Mouse (Mus musculus) neural tube, embryonic 10.5 days (tissue): ENCODE results near the gene Hip1r.

Experiments
- DNase-seq: peaks from one replicate; pipeline ENCODE4 v3.0.0-alpha.2; 2017; ENCODE audit warnings: low spot score; ENCODE audit errors: extremely low spot score

The Hip1r gene

GRCm38 (mm10) chr5:124015727-124016126 is 42.3 kb downstream of the Hip1r start:
- no peak for DNase-seq

- no peak for DNase-seq
These were observed 42.9 kb downstream of the Hip1r start for GRCm38 (mm10) chr5:124016291-124016821.

- no peak for DNase-seq
These were observed 44.5 kb downstream of the Hip1r start for GRCm38 (mm10) chr5:124017941-124018340.

GRCm38 (mm10) chr5:124018651-124019050 is 45.2 kb downstream of the Hip1r start:
- no peak for DNase-seq

GRCm38 (mm10) chr5:124019348-124020216 is 46.2 kb downstream of the Hip1r start:
- no peak for DNase-seq

GRCm38 (mm10) chr5:124021148-124021547 is 47.7 kb downstream of the Hip1r start:
- DNase-seq = no peak

GRCm38 (mm10) chr5:124021701-124022100 is 48.3 kb downstream of the Hip1r start:
- no peak for DNase-seq

- DNase-seq = no peak
These were observed 48.9 kb downstream of the Hip1r start for GRCm38 (mm10) chr5:124022365-124022764.

- DNase-seq = no peak
These were observed 51.2 kb downstream of the Hip1r start for GRCm38 (mm10) chr5:124024677-124025076.

- DNase-seq = no peak
These were observed 51.7 kb downstream of the Hip1r start for GRCm38 (mm10) chr5:124025146-124025545.

GRCm38 (mm10) chr5:124025587-124026441 is 52.4 kb downstream of the Hip1r start:
- DNase-seq = no peak

- DNase-seq = no peak
These were observed 53.1 kb downstream of the Hip1r start for GRCm38 (mm10) chr5:124026568-124026967.

- no peak for DNase-seq
These were observed 54.5 kb downstream of the Hip1r start for GRCm38 (mm10) chr5:124027702-124028470.

GRCm38 (mm10) chr5:124028680-124029079 is 55.3 kb downstream of the Hip1r start:
- DNase-seq = no peak

- no peak for DNase-seq
These were observed 56.0 kb downstream of the Hip1r start for GRCm38 (mm10) chr5:124029220-124030035.

- DNase-seq = no peak
These were observed 57.1 kb downstream of the Hip1r start for GRCm38 (mm10) chr5:124030386-124031067.

- peak; percentile 60 for DNase-seq
These were observed 57.9 kb downstream of the Hip1r start for GRCm38 (mm10) chr5:124031068-124031955.

- peak; percentile 94 for DNase-seq
These were observed 58.6 kb downstream of the Hip1r start, which contains the start of gene Vps37b for GRCm38 (mm10) chr5:124032001-124032508. Gene Vps37b, minus strand, starts transcription at chr5:124032270.
